ENCODE assay signal across 8 mouse cellular contexts in genomic region chr15:81475654-81476053, GRCm38 (mm10). TPM values are rescaled to one million over a fixed set of nuclear protein-coding genes. Genes with fewer than 3 reads are reported as not detected.
DNase-seq lines count a peak whose midpoint lies in the region; ATAC-seq and TF ChIP-seq lines count a peak whose summit lies in the region.
"Had no signal": no experiment of that assay in that cellular context is flagged by ENCODE, and none has a peak within 500 bp of the region (broad histone marks: within the 10 kb centered on the region; RNA-seq: fewer than 3 reads in every experiment).

No protein-coding gene starts in this region.

- H3K9ac ChIP-seq in intestine, postnatal 0 days (ENCODE audit: low read depth, low read length): no peak overlapping the region
- no peak overlapping the region for H3K9ac ChIP-seq in intestine, embryonic 16.5 days (ENCODE audit: low read depth, low read length)

- ATAC-seq in intestine, postnatal 0 days: no peak
- ATAC-seq in intestine, embryonic 16.5 days: no peak

- H3K27ac ChIP-seq in intestine, postnatal 0 days (ENCODE audit: low read depth, low read length): no peak overlapping the region
- H3K27ac ChIP-seq in intestine, embryonic 16.5 days (ENCODE audit: low read length): no peak overlapping the region
- H3K27ac ChIP-seq: midbrain, embryonic 12.5 days had no signal

- TF ChIP-seq CTCF in intestine, postnatal 0 days (IDR thresholded peaks at IDR 0.05; ENCODE audit: low read depth): peak; percentile 66

- 31% methylated on average over 3 of the region's 3 CpGs for WGBS in intestine, postnatal 0 days
- 44% methylated on average over 3 of the region's 3 CpGs for WGBS in intestine, embryonic 16.5 days

- no peaks in the 10 kb centered on the region for H3K9me3 ChIP-seq in intestine, postnatal 0 days (ENCODE audit: control insufficient read depth)
- H3K9me3 ChIP-seq in intestine, embryonic 16.5 days (ENCODE audit: control insufficient read depth, low read length): no peaks in the 10 kb centered on the region
- H3K9me3 ChIP-seq: midbrain, embryonic 12.5 days had no signal

- H3K4me2 ChIP-seq in intestine, postnatal 0 days (replicated peaks; ENCODE audit: low read depth): no peak overlapping the region
- no peak overlapping the region for H3K4me2 ChIP-seq in intestine, embryonic 16.5 days (ENCODE audit: low read depth, low read length)

- peak; percentile 57 for DNase-seq in 416B (ENCODE audit: low read depth)
- peak; percentile 31 to 62 for DNase-seq in CD8-positive naive resting alpha-beta T cell, adult 2 months (ENCODE audit: low read depth in 2 of 2, low spot score in 2 of 2)
- DNase-seq in induced T-regulatory cell, adult 2 months (ENCODE audit: low read depth): peak; percentile 65
- peak; percentile 29 for DNase-seq in thymus, postnatal 25 days
- DNase-seq in frontal cortex, postnatal 10 days (ENCODE audit: low spot score in 2 of 2): no peak

- H3K27me3 ChIP-seq in intestine, postnatal 0 days (replicated peaks; ENCODE audit: control insufficient read depth, insufficient read depth, low read length): no peaks in the 10 kb centered on the region
- H3K27me3 ChIP-seq in intestine, embryonic 16.5 days (replicated peaks; ENCODE audit: control insufficient read depth, insufficient read depth, low read length): no peaks in the 10 kb centered on the region

- peaks cover 50% of the 10 kb centered on the region for H3K36me3 ChIP-seq in intestine, postnatal 0 days (ENCODE audit: control insufficient read depth, insufficient read depth)
- peaks cover 19% of the 10 kb centered on the region for H3K36me3 ChIP-seq in intestine, embryonic 16.5 days (ENCODE audit: control insufficient read depth, insufficient read depth, low read length)

- H3K4me3 ChIP-seq in intestine, postnatal 0 days (ENCODE audit: low read depth, low read length): no peak overlapping the region
- H3K4me3 ChIP-seq in intestine, embryonic 16.5 days (ENCODE audit: low read length): no peak overlapping the region
- H3K4me3 ChIP-seq: midbrain, embryonic 12.5 days had no signal

- no peaks in the 10 kb centered on the region for H3K4me1 ChIP-seq in intestine, postnatal 0 days (replicated peaks; ENCODE audit: control insufficient read depth, insufficient read depth, low read length)
- no peaks in the 10 kb centered on the region for H3K4me1 ChIP-seq in intestine, embryonic 16.5 days (ENCODE audit: control insufficient read depth, insufficient read depth, low read length)

RNA-seq across cellular contexts. Expression of gene Rbx1, which starts 9.6 kb away (rescaled TPM):
- 408 and 432 TPM in 2 replicates for polyA plus RNA-seq in intestine, postnatal 0 days (2015; fragmentation: Nextera tagmentation; extraction: Ambion mirVana)
- 378 and 400 TPM in 2 replicates for polyA plus RNA-seq in intestine, embryonic 16.5 days (2015; fragmentation: Nextera tagmentation; extraction: Ambion mirVana)

Comparison
In these comparisons a context has a peak if more than half of its experiments do, and no peak if none do; other contexts are left out.
1. DNase-seq: peak in 416B (single experiment), CD8-positive naive resting alpha-beta T cell, adult 2 months (2 of 2), induced T-regulatory cell, adult 2 months (single experiment) and thymus, postnatal 25 days (single experiment); none in frontal cortex, postnatal 10 days (0 of 2).